In genomic region chr17:14912420-14912819, GRCm38 (mm10) we compare ENCODE assay signal across 10 mouse cellular contexts. TPM values are rescaled to one million over a fixed set of nuclear protein-coding genes. Genes with fewer than 3 reads are reported as not detected.
A peak's percentile ranks its signal among the peaks of the same experiment; 100 is the strongest.
DNase-seq lines count a peak whose midpoint lies in the region; ATAC-seq and TF ChIP-seq lines count a peak whose summit lies in the region.
"Had no signal": no experiment of that assay in that cellular context is flagged by ENCODE, and none has a peak within 500 bp of the region (broad histone marks: within the 10 kb centered on the region; RNA-seq: fewer than 3 reads in every experiment).

No protein-coding gene starts in this region.

- no peak overlapping the region for H3K4me2 ChIP-seq in kidney, embryonic 15.5 days
- H3K4me2 ChIP-seq in hindbrain, embryonic 13.5 days = no peak overlapping the region
- H3K4me2 ChIP-seq: hindbrain, embryonic 15.5 days; limb, embryonic 13.5 days had no signal

- no peak overlapping the region for H3K27ac ChIP-seq in kidney, embryonic 15.5 days
- no peak overlapping the region for H3K27ac ChIP-seq in embryonic fibroblast, embryonic 13.5 days (ENCODE audit: insufficient read depth, low read length)
- H3K27ac ChIP-seq in hindbrain, embryonic 13.5 days = no peak overlapping the region
- H3K27ac ChIP-seq: hindbrain, embryonic 15.5 days; limb, embryonic 13.5 days had no signal

- H3K36me3 ChIP-seq in kidney, embryonic 15.5 days = no peaks in the 10 kb centered on the region
- H3K36me3 ChIP-seq in hindbrain, embryonic 13.5 days = no peaks in the 10 kb centered on the region
- H3K36me3 ChIP-seq: hindbrain, embryonic 15.5 days; limb, embryonic 13.5 days had no signal

- H3K4me1 ChIP-seq in kidney, embryonic 15.5 days = no peaks in the 10 kb centered on the region
- no peaks in the 10 kb centered on the region for H3K4me1 ChIP-seq in embryonic fibroblast, embryonic 13.5 days (ENCODE audit: control insufficient read depth, insufficient read depth, low read length)
- no peaks in the 10 kb centered on the region for H3K4me1 ChIP-seq in hindbrain, embryonic 13.5 days (replicated peaks)
- H3K4me1 ChIP-seq: hindbrain, embryonic 15.5 days; limb, embryonic 13.5 days had no signal

- no peak for TF ChIP-seq POLR2A in embryonic fibroblast, embryonic 13.5 days (IDR thresholded peaks at IDR 0.05; ENCODE audit: low read depth, low read length)

- DNase-seq in kidney, postnatal 36 days = peak; percentile 12 to 32
- DNase-seq in B cell, adult 2 months = peak; percentile 3 to 9
- peak; percentile 37 for DNase-seq in ES-CJ7 (ENCODE audit: low read depth, low spot score)
- DNase-seq in gastrocnemius, postnatal 25 days = no peak
- DNase-seq: right cerebral cortex, postnatal 14 days had no signal

- H3K27me3 ChIP-seq in kidney, embryonic 15.5 days = no peaks in the 10 kb centered on the region
- no peaks in the 10 kb centered on the region for H3K27me3 ChIP-seq in hindbrain, embryonic 13.5 days
- H3K27me3 ChIP-seq: hindbrain, embryonic 15.5 days; limb, embryonic 13.5 days had no signal

- H3K9ac ChIP-seq in kidney, embryonic 15.5 days = no peak overlapping the region
- no peak overlapping the region for H3K9ac ChIP-seq in hindbrain, embryonic 13.5 days
- H3K9ac ChIP-seq: hindbrain, embryonic 15.5 days; limb, embryonic 13.5 days had no signal

- no peaks in the 10 kb centered on the region for H3K9me3 ChIP-seq in kidney, embryonic 15.5 days (replicated peaks)
- H3K9me3 ChIP-seq in hindbrain, embryonic 13.5 days = no peaks in the 10 kb centered on the region
- H3K9me3 ChIP-seq: hindbrain, embryonic 15.5 days; limb, embryonic 13.5 days had no signal

- 0 out of 2 replicates have a peak, but pooled peaks have one; percentile 5 for TF ChIP-seq CTCF in embryonic fibroblast, embryonic 13.5 days (IDR thresholded peaks at IDR 0.05; ENCODE audit: borderline replicate concordance, insufficient read depth, low read length)

- no peak overlapping the region for H3K4me3 ChIP-seq in kidney, embryonic 15.5 days (replicated peaks)
- H3K4me3 ChIP-seq in embryonic fibroblast, embryonic 13.5 days (ENCODE audit: insufficient read depth, low read length) = no peak overlapping the region
- H3K4me3 ChIP-seq in hindbrain, embryonic 13.5 days = no peak overlapping the region
- H3K4me3 ChIP-seq: hindbrain, embryonic 15.5 days; limb, embryonic 13.5 days had no signal

- ATAC-seq in kidney, embryonic 15.5 days (replicated peaks; ENCODE audit: low FRiP score) = no peak
- no peak for ATAC-seq in hindbrain, embryonic 13.5 days (ENCODE audit: low FRiP score)

- WGBS in kidney, embryonic 15.5 days = 47% methylated on average over 6 of the region's 6 CpGs
- 50% methylated on average over 6 of the region's 6 CpGs for WGBS in hindbrain, embryonic 13.5 days

RNA-seq across cellular contexts. Expression of gene Wdr27, which starts 30.5 kb away (rescaled TPM):
- polyA plus RNA-seq in kidney, embryonic 15.5 days (2015; fragmentation: Nextera tagmentation; extraction: Ambion mirVana) = 6.8 and 7.4 TPM in 2 replicates
- polyA plus RNA-seq in embryonic fibroblast, embryonic 13.5 days (2011; ENCODE audit: insufficient read length, low read depth, missing spikeins) = 1.7 and 3.3 TPM in 2 replicates
- 1 to 10 TPM in 1 of 2 experiments, under 1 TPM in 1; 0.83 to 2.1 TPM for total RNA-seq in gastrocnemius, postnatal 25 days (2021)
- 8.5 and 12.1 TPM in 2 replicates for polyA plus RNA-seq in hindbrain, embryonic 13.5 days (2015; fragmentation: Nextera tagmentation; extraction: Ambion mirVana)

RNA-seq across cellular contexts. Expression of gene 1600012H06Rik, which starts 30.6 kb away (rescaled TPM):
- 34.4 and 34.7 TPM in 2 replicates for polyA plus RNA-seq in kidney, embryonic 15.5 days (2015; fragmentation: Nextera tagmentation; extraction: Ambion mirVana)
- polyA plus RNA-seq in embryonic fibroblast, embryonic 13.5 days (2011; ENCODE audit: insufficient read length, low read depth, missing spikeins) = 35.5 and 43.6 TPM in 2 replicates
- total RNA-seq in gastrocnemius, postnatal 25 days (2021) = 1 to 10 TPM; 7.0 to 9.0 TPM
- polyA plus RNA-seq in hindbrain, embryonic 13.5 days (2015; fragmentation: Nextera tagmentation; extraction: Ambion mirVana) = 31.0 and 32.8 TPM in 2 replicates

RNA-seq across cellular contexts. Expression of gene Phf10, which starts 48.7 kb away (rescaled TPM):
- polyA plus RNA-seq in kidney, embryonic 15.5 days (2015; fragmentation: Nextera tagmentation; extraction: Ambion mirVana) = 26.0 and 26.9 TPM in 2 replicates
- polyA plus RNA-seq in embryonic fibroblast, embryonic 13.5 days (2011; ENCODE audit: insufficient read length, low read depth, missing spikeins) = 92.6 and 136 TPM in 2 replicates
- total RNA-seq in gastrocnemius, postnatal 25 days (2021) = 10 to 100 TPM; 44.2 to 46.5 TPM
- polyA plus RNA-seq in hindbrain, embryonic 13.5 days (2015; fragmentation: Nextera tagmentation; extraction: Ambion mirVana) = 13.7 and 16.3 TPM in 2 replicates
